Mouse (Mus musculus) cerebellum, adult 2 months (tissue): ENCODE results near the gene Unc79. TPM values are rescaled to one million over a fixed set of nuclear protein-coding genes. Genes with fewer than 3 reads are reported as not detected.

Experiments used
- DNase-seq, 2 experiments: peaks; one replicate each; pipeline ENCODE4 v3.0.0; 2021
- H3K27ac ChIP-seq: fragments of 200-500 bp; 2 replicates; pipeline ENCODE4 v1.5.1; 2012; ENCODE audit warnings: low read length, control low read depth, inconsistent platforms; ENCODE audit not compliant: insufficient read depth
- H3K27me3 ChIP-seq: fragments of 200-500 bp; 2 replicates; pipeline ENCODE4 v1.6.1; 2012; ENCODE audit warnings: inconsistent platforms, mild to moderate bottlenecking, low read length, moderate library complexity; ENCODE audit not compliant: control insufficient read depth, insufficient read depth
- H3K4me1 ChIP-seq: fragments of 200-500 bp; 2 replicates; pipeline ENCODE4 v1.6.1; 2011; ENCODE audit warnings: low read length; ENCODE audit not compliant: control insufficient read depth, insufficient read depth
- H3K4me3 ChIP-seq: fragments of 200-500 bp; replicated peaks from 2 replicates; pipeline ENCODE3; 2011; ENCODE audit warnings: mild to moderate bottlenecking, low read depth, low read length, control low read depth; ENCODE audit not compliant: insufficient read depth
- CTCF ChIP-seq: fragments of 200-500 bp; IDR thresholded peaks from 2 replicates; pipeline ENCODE4 v1.5.1; 2011; ENCODE audit warnings: low read depth, mild to moderate bottlenecking, control low read depth, low read length, moderate library complexity, borderline replicate concordance; ENCODE audit not compliant: insufficient read depth
- POLR2A ChIP-seq: fragments of 200-500 bp; IDR thresholded peaks from 2 replicates; pipeline ENCODE4 v1.6.1; 2011; ENCODE audit warnings: low read length, control low read depth, borderline replicate concordance; ENCODE audit not compliant: insufficient read depth
- WGBS: fragments of 180-500 bp; shearing (Covaris S2); methylation state at CpG from one replicate; pipeline ENCODE4 v1.1.7; 2018; 5-methylcytosine and 5-hydroxymethylcytosine counted together
- polyA plus RNA-seq: library from polyadenylated mRNA; depleted of rRNA; stranded (reverse); fragments of >200 nt; gene quantifications from 2 replicates; pipeline ENCODE4 v1.2.3, GENCODE M21; 2012; rRNA removed

Unc79 gene
- polyA plus RNA-seq, 1 experiment = 26.1 TPM

- H3K27me3 ChIP-seq = no peaks in the 10 kb centered on the region
- no peak overlapping the region for H3K4me3 ChIP-seq
- TF ChIP-seq POLR2A (no peak), CTCF (no peak)
- no peaks in the 10 kb centered on the region for H3K4me1 ChIP-seq
- WGBS = 90% methylated on average over 2 of the region's 2 CpGs
- no peak for DNase-seq
- H3K27ac ChIP-seq = no peak overlapping the region
Measured at GRCm38 (mm10) chr12:103214797-103215196, 266.1 kb downstream of the Unc79 start.

- no peaks in the 10 kb centered on the region for H3K27me3 ChIP-seq
- WGBS = 83% methylated on average over 6 of the region's 6 CpGs
- no peak for DNase-seq
- TF ChIP-seq CTCF = no peak
- no peak overlapping the region for H3K27ac ChIP-seq
- H3K4me3 ChIP-seq = no peak overlapping the region
- H3K4me1 ChIP-seq = no peaks in the 10 kb centered on the region
Measured at GRCm38 (mm10) chr12:103215877-103216610, 267.4 kb downstream of the Unc79 start.

- WGBS = 32% methylated on average over 9 of the region's 9 CpGs
- no peak overlapping the region for H3K27ac ChIP-seq
- H3K4me3 ChIP-seq = no peak overlapping the region
- no peaks in the 10 kb centered on the region for H3K27me3 ChIP-seq
- no peak for DNase-seq
- H3K4me1 ChIP-seq = no peaks in the 10 kb centered on the region
- no peak for TF ChIP-seq POLR2A
- no peak for TF ChIP-seq CTCF
Measured at GRCm38 (mm10) chr12:103223671-103224070, 275.0 kb downstream of the Unc79 start.

GRCm38 (mm10) chr12:103226121-103226520 lies 277.5 kb downstream of the Unc79 start:
- no peak overlapping the region for H3K4me3 ChIP-seq
- no peak overlapping the region for H3K27ac ChIP-seq
- H3K27me3 ChIP-seq = no peaks in the 10 kb centered on the region
- no peaks in the 10 kb centered on the region for H3K4me1 ChIP-seq
- no peak for TF ChIP-seq POLR2A
- TF ChIP-seq CTCF = no peak
- no peak for DNase-seq
- WGBS = 88% methylated on average over 4 of the region's 4 CpGs

DNA sequence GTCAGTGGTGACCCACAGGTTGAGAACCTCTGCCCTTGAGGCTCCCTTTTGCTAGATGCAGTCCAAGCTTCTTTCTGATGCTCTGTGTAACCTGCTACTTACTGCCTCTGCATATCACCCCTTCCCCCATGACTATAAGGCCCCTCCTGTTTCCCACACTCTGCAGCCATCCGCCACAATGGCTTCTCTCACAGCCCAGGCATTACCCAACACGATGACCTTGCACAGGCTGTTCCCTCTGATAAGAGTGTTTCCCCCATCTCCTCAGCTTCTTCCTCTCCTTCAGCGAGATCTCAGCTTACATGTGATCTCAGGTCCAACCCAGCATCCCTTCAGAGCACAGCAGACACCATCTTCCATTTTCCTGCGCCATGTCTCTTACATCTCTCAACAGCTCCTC lies 280.4 kb downstream of the Unc79 start:
- DNase-seq = no peak
- WGBS = 93% methylated on average over 4 of the region's 4 CpGs
- Histone ChIP-seq H3K4me3 (no peak overlapping the region), H3K27ac (no peak overlapping the region), H3K27me3 (no peaks in the 10 kb centered on the region), H3K4me1 (no peaks in the 10 kb centered on the region)
- TF ChIP-seq POLR2A (no peak), CTCF (no peak)

Other genes starting within 250 kb of the Unc79 start
- gene Itpk1, start 243.9 kb upstream of the Unc79 start, polyA plus RNA-seq = 64.9 and 67.6 TPM in 2 replicates
- 11.9 and 13.8 TPM in 2 replicates for gene Moap1, start 205.2 kb upstream of the Unc79 start, polyA plus RNA-seq
- 3.7 and 3.9 TPM in 2 replicates for gene Tmem251, start 205.1 kb upstream of the Unc79 start, polyA plus RNA-seq
- gene Gm28051, start 191.1 kb upstream of the Unc79 start, polyA plus RNA-seq = not detected in 2 replicates
- 18.9 and 22.5 TPM in 2 replicates for gene Gon7, start 191.1 kb upstream of the Unc79 start, polyA plus RNA-seq
- 24.3 and 25.5 TPM in 2 replicates for gene Ubr7, start 190.9 kb upstream of the Unc79 start, polyA plus RNA-seq
- 27.0 and 28.7 TPM in 2 replicates for gene Gm20604, start 190.2 kb upstream of the Unc79 start, polyA plus RNA-seq
- 12.8 and 13.8 TPM in 2 replicates for gene Btbd7, start 70.4 kb upstream of the Unc79 start, polyA plus RNA-seq
- not detected in 2 replicates for gene Cox8c, start 49.5 kb upstream of the Unc79 start, polyA plus RNA-seq